Mouse (Mus musculus) E14TG2a.4 (cell line): ENCODE measurements at regions not wholly inside any gene's neighbourhood (a gene's known extent, or its start where the extent isn't known, plus 50 kb on each side); places are given as distances from the start of the nearest gene placed in this dataset.

Experiments used
- H3K27me3 ChIP-seq: 2 replicates; pipeline ENCODE4 v1.6.1; 2014; ENCODE audit warnings: low read length, control low read depth; ENCODE audit not compliant: insufficient read depth
- H3K36me3 ChIP-seq: 2 replicates; pipeline ENCODE4 v1.6.1; 2014; ENCODE audit warnings: low read length, control low read depth; ENCODE audit not compliant: insufficient read depth
- H3K4me1 ChIP-seq: replicated peaks from 2 replicates; pipeline ENCODE4 v1.6.1; 2014; ENCODE audit warnings: low read depth, low read length, control low read depth
- H3K4me3 ChIP-seq: replicated peaks from 2 replicates; pipeline ENCODE4 v1.5.1; 2014; ENCODE audit warnings: mild to moderate bottlenecking, low read length
- H3K9me3 ChIP-seq: 2 replicates; pipeline ENCODE4 v1.6.1; 2014; ENCODE audit warnings: low read length, control low read depth
- CTCF ChIP-seq: conservative IDR thresholded peaks from 2 replicates; pipeline ENCODE4 v1.5.1; 2014; ENCODE audit warnings: low read length
- NANOG ChIP-seq: IDR thresholded peaks from 2 replicates; pipeline ENCODE4 v1.6.1; 2014; ENCODE audit warnings: borderline replicate concordance, low read length, mixed read lengths
- POU5F1 ChIP-seq: IDR thresholded peaks from 2 replicates; pipeline ENCODE4 v1.6.1; 2014; ENCODE audit warnings: low read length, borderline replicate concordance

GRCm38 (mm10) chr3:39537515-39537914 is 650.8 kb downstream of the Fat4 start:
- H3K4me1 ChIP-seq: no peaks in the 10 kb centered on the region
- no peaks in the 10 kb centered on the region for H3K27me3 ChIP-seq
- no peaks in the 10 kb centered on the region for H3K36me3 ChIP-seq
- no peak overlapping the region for H3K4me3 ChIP-seq
- no peaks in the 10 kb centered on the region for H3K9me3 ChIP-seq
- TF ChIP-seq NANOG (no peak), CTCF (no peak), POU5F1 (no peak)

- TF ChIP-seq CTCF (no peak), POU5F1 (no peak), NANOG (no peak)
- Histone ChIP-seq H3K36me3 (no peaks in the 10 kb centered on the region), H3K4me3 (no peak overlapping the region), H3K27me3 (no peaks in the 10 kb centered on the region), H3K9me3 (no peaks in the 10 kb centered on the region), H3K4me1 (no peaks in the 10 kb centered on the region)
These were observed 653.9 kb downstream of the Fat4 start for GRCm38 (mm10) chr3:39540530-39541118.

DNA sequence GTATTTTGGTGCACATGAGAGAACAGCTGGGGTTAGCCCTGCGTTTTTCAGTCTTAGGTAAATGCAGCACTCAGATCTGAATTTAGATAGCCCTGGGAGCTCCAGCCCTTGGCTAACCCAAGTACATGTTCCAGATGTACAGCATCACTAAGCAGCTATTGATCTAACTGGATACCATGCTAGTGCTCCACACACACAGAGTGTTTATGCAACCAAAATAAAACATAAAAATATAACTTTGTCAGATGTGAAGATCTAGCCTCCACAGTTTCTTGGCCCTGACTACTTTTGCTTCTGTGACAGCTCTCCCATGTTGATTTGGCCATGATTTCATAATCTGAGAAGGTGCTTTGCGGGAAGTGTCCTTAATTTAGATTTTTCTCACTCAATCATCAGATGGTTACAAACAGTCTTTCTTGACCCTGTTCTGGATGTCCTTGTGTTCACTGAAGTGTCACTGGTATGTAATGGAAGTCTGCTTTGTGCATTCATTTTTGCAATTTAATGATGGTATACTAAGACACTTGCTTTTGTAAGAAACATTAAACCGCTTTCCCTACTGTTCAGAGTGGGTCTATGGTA is 672.8 kb downstream of the Fat4 start:
- TF ChIP-seq CTCF: no peak
- TF ChIP-seq NANOG: no peak
- TF ChIP-seq POU5F1: no peak
- no peaks in the 10 kb centered on the region for H3K27me3 ChIP-seq
- no peaks in the 10 kb centered on the region for H3K36me3 ChIP-seq
- no peaks in the 10 kb centered on the region for H3K9me3 ChIP-seq
- H3K4me3 ChIP-seq: no peak overlapping the region
- H3K4me1 ChIP-seq: no peaks in the 10 kb centered on the region

- TF ChIP-seq NANOG (no peak), POU5F1 (no peak), CTCF (no peak)
- Histone ChIP-seq H3K4me3 (no peak overlapping the region), H3K9me3 (no peaks in the 10 kb centered on the region), H3K4me1 (no peaks in the 10 kb centered on the region), H3K36me3 (no peaks in the 10 kb centered on the region), H3K27me3 (no peaks in the 10 kb centered on the region)
These were observed 674.2 kb downstream of the Fat4 start for GRCm38 (mm10) chr3:39560951-39561350.

- Histone ChIP-seq H3K9me3 (peaks cover 9% of the 10 kb centered on the region), H3K27me3 (no peaks in the 10 kb centered on the region), H3K36me3 (no peaks in the 10 kb centered on the region), H3K4me1 (no peaks in the 10 kb centered on the region), H3K4me3 (no peak overlapping the region)
- TF ChIP-seq NANOG: no peak
- no peak for TF ChIP-seq POU5F1
- TF ChIP-seq CTCF: no peak
These were observed 684.9 kb downstream of the Fat4 start for GRCm38 (mm10) chr3:39571444-39572237.

GRCm38 (mm10) chr3:39575200-39575599 is 688.5 kb downstream of the Fat4 start:
- Histone ChIP-seq H3K4me3 (no peak overlapping the region), H3K27me3 (no peaks in the 10 kb centered on the region), H3K36me3 (no peaks in the 10 kb centered on the region), H3K4me1 (no peaks in the 10 kb centered on the region), H3K9me3 (peaks cover 21% of the 10 kb centered on the region)
- TF ChIP-seq NANOG (no peak), CTCF (no peak), POU5F1 (no peak)

DNA sequence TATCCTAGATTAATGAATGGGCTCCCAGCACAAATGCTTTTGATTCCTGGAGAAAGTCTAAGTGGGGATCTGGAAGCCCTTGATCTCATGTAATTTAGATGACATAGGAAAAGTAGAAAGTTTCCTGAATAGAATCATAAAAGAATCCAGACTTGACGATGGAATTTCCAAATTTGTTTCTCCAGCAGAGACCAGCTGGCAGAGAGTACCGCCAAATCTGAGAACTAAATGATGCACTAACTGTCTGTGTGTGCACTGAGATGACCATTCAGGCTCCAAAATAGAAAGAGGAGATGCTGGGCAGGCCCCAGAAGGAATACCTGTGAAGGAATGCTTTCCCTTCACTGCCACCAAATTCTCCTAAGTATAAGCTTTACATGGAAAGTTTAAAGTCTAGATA is 704.6 kb downstream of the Fat4 start:
- H3K36me3 ChIP-seq: no peaks in the 10 kb centered on the region
- no peak overlapping the region for H3K4me3 ChIP-seq
- no peak for TF ChIP-seq NANOG
- TF ChIP-seq CTCF: no peak
- no peak for TF ChIP-seq POU5F1
- no peaks in the 10 kb centered on the region for H3K27me3 ChIP-seq
- no peaks in the 10 kb centered on the region for H3K9me3 ChIP-seq
- no peaks in the 10 kb centered on the region for H3K4me1 ChIP-seq

GRCm38 (mm10) chr3:39592349-39593117 is 705.8 kb downstream of the Fat4 start:
- Histone ChIP-seq H3K4me1 (no peaks in the 10 kb centered on the region), H3K9me3 (no peaks in the 10 kb centered on the region), H3K27me3 (no peaks in the 10 kb centered on the region), H3K36me3 (no peaks in the 10 kb centered on the region), H3K4me3 (no peak overlapping the region)
- TF ChIP-seq POU5F1 (no peak), CTCF (no peak), NANOG (no peak)
